Mouse (Mus musculus): ENCODE data around the gene Phgdh. TPM values are rescaled to one million over a fixed set of nuclear protein-coding genes. Genes with fewer than 3 reads are reported as not detected.

The Phgdh gene
- total RNA-seq, 2 experiments from 2014 or later: 66.8 to 82.0 TPM

DNA sequence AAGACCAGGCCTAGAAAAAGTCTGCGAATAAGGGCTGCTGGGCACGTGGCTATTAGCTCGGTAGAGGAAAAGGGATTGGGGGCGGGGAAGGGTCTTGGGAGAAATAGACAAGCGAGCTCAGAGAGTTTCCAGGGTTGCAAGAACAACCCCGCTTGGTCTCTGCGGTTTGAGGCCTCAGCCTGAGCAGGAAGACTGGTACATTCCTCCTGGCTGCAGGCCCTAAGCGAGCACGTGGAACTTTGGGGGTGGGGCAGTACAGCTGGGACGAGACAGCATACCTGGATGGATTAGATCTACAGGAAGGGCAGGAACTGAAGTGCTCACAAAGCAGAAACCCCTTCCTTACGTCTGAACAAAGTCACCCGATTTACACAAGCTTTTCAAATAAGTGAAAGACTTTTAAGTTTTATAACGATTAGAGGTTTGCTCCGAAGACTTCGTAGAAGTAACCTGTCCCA, 1.2 kb downstream of the Phgdh start:
- Histone ChIP-seq H3K4me3 (peak overlapping the region; percentile 56), H3K27ac (peak overlapping the region; percentile 87)
- no peak for TF ChIP-seq CTCF (conservative IDR thresholded peaks at IDR 0.05)
- DNase-seq (ENCODE audit: low spot score in 2 of 2): peak; percentile 33 to 39

DNA sequence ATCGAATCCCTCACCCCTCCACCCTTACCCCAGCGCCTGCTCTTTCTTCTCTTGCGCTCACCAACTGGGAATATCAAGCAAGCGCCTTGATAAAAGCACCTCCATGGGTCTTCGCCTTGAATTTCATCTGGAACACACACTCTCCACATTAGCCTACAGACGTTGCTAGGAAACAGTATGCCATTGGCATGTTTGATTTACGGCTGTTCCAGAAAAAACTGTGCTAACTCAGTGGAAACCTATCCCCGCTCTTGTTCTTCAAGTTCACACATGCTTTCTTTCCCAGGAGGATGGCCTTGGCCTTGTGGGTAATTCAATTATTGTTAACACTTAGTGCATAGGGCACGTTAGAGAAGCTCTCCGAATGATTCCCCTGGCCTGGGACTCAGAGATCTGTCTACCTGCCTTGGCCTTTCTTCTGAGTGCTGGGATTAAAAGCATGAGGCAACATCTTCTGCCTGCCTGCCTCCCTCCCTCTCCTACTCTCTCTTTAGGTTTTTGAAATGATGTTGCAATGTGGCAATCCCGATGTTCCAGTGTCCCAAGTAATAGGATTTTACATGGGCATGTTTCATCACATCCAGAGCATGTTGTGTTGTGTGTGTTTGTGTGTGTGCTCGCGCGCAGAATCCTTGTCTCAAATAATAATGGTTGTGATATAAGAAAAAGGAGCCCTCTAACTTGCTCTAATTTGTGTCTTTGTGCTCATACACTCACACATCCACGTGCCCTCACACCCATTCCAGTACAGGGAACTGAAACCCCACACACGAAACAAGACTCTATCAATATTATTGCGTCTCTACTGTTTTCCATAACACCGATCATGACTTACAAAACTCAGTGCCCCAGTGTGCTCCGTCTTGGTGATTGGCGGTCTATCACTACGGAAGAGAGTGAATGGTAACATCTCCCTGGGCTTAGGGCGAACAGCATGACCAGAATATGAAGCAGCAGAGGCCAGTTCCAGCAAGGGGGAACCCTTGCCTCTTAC, 2.8 kb downstream of the Phgdh start:
- peak overlapping the region; percentile 87 for H3K27ac ChIP-seq
- TF ChIP-seq CTCF (conservative IDR thresholded peaks at IDR 0.05): no peak
- H3K4me3 ChIP-seq: peak overlapping the region; percentile 56
- no peak for DNase-seq (ENCODE audit: low spot score in 2 of 2)

DNA sequence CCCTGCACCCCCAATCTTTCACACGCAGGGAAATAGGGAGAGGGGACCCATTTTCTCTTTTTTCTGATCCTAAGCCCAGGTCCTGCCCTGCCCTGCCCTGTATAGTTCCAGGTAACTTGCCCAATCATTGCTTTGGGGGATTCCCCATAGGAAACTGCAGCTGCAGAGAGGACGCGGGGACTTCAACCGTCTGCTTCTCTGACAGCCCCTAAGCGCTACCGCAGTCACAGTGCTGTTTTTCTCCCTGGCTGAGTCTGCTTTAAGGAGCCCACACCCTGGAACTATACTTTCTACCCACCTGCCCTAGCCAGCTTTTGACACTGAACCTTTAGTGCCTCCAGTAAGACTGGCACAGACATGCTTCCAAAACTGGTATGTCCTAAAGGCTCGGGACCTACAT, 3.9 kb downstream of the Phgdh start:
- no peak for DNase-seq (ENCODE audit: low spot score in 2 of 2)
- TF ChIP-seq CTCF (conservative IDR thresholded peaks at IDR 0.05): no peak
- Histone ChIP-seq H3K27ac (peak overlapping the region; percentile 87; the same call in 1 of the 2 replicates), H3K4me3 (no peak overlapping the region)

DNA sequence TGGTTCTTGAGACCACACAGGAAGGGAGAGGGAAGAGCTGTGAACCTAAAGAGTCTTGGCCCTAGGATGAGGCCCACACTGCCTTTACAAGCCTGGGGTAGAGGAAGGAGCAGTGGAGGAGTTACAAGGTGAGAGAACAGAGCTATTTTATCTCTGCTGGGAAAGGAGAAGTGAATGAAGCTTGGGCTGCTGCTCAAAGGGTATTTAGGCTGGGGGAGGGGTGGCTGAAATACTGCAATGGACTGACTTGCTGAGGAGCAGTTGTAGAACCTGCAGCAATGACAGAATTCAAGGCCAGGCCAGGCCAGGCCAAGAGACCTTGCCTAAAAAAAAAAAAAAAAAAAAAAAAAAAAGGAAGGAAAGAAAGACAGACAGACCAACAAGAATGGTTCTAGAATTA, 4.5 kb downstream of the Phgdh start:
- Histone ChIP-seq H3K27ac (no peak overlapping the region; the same call in 1 of the 2 replicates), H3K4me3 (no peak overlapping the region)
- DNase-seq (ENCODE audit: low spot score in 2 of 2): no peak
- TF ChIP-seq CTCF (conservative IDR thresholded peaks at IDR 0.05): no peak

DNA sequence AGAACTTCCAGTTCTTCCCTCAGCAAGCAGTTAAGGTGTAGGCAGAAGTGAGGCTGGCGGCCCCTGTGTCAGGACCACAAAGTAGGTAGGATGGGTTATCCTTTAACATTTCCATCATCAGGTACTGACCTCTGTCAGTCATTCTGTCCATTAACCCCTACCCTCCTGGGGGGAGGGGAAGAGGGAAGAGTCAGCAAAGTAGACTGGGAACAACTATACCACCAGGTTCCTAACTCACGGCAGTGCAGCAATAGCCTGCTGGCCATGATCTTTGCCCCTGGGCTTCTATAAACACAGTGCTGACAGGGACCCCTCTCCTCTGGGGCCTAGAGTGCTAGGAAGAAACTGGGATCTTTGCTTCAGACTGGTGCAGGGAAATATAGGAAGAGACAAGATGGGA, 5.8 kb downstream of the Phgdh start:
- no peak for TF ChIP-seq CTCF (conservative IDR thresholded peaks at IDR 0.05)
- Histone ChIP-seq H3K4me3 (no peak overlapping the region), H3K27ac (no peak overlapping the region)
- DNase-seq (ENCODE audit: low spot score in 2 of 2): no peak

DNA sequence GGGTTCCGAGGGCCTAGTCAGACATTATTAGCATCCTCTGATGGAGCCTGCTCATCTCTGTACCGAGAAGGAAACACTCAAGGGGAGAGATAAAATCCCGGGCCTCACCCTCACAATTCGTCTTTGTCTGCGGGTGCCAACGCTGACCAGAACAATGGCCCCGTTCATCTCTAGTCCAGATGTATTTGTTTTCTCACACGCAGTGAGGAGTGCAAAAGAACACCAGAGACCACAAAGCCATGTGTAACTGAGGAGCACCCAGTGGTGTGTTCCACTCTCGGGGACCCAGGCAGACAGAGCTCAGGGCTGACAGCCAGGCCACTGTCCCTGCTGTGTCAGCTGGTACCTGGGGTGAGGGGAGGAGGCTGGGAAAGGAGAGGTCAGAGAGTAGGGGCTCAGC, 15.6 kb downstream of the Phgdh start:
- peak overlapping the region; percentile 81 for H3K27ac ChIP-seq
- DNase-seq (ENCODE audit: low spot score in 2 of 2): no peak
- TF ChIP-seq CTCF (conservative IDR thresholded peaks at IDR 0.05): no peak

DNA sequence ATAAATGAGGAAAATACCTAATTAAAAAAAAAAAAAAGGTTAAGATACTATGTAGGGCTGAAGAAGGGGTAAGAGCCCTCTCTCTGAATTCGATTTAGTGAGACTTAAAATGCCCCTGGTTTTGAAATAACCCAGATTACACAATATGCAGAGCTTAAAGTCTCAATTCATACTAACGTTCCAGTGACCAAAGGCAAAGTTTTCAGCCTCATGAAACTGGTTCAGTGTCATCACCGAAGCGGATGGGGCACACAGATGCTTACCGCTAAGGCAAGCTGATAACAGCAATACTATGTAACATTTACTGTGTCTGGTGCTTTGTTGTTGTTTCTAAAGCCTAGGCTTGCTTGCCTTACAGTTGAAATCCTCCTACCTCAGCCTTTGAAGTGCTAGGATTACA, 17.6 kb downstream of the Phgdh start:
- no peak for DNase-seq (ENCODE audit: low spot score in 2 of 2)
- TF ChIP-seq CTCF (conservative IDR thresholded peaks at IDR 0.05): no peak
- Histone ChIP-seq H3K27ac (no peak overlapping the region), H3K4me3 (no peak overlapping the region)

More for the DNA sequence above, 15.6 kb downstream of the Phgdh start:
- H3K4me3 ChIP-seq: no peak overlapping the region

DNA sequence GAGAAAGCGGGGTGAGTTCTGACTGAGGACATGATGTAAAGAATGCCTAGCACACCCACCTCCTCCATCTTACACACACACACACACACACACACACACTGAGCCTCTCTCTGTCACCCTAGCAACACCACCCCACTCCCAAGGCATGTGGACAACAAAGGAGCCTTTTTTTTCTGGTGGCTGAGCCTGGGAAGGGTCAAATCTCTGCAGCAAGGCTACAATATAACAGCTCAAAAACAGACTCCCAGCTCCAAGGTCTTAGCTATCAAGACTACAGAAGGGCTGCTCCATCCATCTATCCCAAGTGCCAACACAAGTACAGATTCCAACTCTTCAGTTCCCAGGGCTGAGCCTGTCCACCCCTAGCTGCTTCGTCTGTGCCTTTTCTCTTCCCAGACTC, 20.6 kb downstream of the Phgdh start:
- peak overlapping the region; percentile 84 for H3K27ac ChIP-seq
- H3K4me3 ChIP-seq: no peak overlapping the region
- DNase-seq (ENCODE audit: low spot score in 2 of 2): peak in 1 of 2 experiments; percentile 57
- TF ChIP-seq CTCF (conservative IDR thresholded peaks at IDR 0.05): no peak

DNA sequence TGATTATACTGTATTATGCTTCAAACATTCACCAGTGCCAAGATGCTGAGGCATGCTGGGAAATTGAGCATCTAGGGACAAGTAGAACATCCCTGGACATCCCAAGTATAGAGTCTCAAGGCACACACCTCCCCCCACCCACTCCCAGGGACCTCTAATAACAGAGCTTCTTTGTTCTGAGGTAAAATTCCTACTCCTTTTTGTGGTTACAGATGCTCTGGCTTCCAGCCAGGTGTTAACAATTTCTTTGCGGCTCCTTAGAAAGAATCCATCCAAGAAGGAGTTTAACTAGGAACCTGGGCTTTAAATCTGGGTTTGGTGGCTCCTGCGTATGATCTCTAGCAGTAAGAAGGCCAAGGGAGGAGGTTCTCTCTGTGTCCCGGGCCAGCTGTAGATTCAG, 22.6 kb downstream of the Phgdh start:
- no peak for DNase-seq (ENCODE audit: low spot score in 2 of 2)
- no peak for TF ChIP-seq CTCF (conservative IDR thresholded peaks at IDR 0.05)
- Histone ChIP-seq H3K27ac (peak overlapping the region; percentile 83), H3K4me3 (no peak overlapping the region)

DNA sequence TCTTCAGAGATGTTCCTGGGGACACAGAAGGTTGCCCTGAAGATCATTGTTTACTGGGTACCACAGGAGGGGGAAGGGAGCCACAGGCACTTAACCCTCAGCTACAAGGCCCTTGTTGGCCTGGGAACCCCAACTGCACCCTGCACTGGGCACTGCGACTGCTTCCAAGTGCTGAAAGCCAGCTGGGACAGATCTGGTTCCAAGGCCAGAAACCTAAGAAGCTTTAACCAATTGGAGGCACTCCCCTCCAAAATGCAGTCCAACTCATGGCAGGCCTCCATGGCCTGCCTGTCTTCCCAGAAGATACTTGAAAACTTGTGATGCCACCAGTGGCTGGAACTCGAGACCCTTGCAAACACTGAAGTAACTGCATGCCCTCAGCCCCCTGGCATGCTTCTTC, 24.6 kb downstream of the Phgdh start:
- TF ChIP-seq CTCF (conservative IDR thresholded peaks at IDR 0.05): no peak
- no peak overlapping the region for H3K4me3 ChIP-seq
- H3K27ac ChIP-seq: peak overlapping the region; percentile 61
- peak in 1 of 2 experiments; percentile 38 for DNase-seq (ENCODE audit: low spot score in 2 of 2)

DNA sequence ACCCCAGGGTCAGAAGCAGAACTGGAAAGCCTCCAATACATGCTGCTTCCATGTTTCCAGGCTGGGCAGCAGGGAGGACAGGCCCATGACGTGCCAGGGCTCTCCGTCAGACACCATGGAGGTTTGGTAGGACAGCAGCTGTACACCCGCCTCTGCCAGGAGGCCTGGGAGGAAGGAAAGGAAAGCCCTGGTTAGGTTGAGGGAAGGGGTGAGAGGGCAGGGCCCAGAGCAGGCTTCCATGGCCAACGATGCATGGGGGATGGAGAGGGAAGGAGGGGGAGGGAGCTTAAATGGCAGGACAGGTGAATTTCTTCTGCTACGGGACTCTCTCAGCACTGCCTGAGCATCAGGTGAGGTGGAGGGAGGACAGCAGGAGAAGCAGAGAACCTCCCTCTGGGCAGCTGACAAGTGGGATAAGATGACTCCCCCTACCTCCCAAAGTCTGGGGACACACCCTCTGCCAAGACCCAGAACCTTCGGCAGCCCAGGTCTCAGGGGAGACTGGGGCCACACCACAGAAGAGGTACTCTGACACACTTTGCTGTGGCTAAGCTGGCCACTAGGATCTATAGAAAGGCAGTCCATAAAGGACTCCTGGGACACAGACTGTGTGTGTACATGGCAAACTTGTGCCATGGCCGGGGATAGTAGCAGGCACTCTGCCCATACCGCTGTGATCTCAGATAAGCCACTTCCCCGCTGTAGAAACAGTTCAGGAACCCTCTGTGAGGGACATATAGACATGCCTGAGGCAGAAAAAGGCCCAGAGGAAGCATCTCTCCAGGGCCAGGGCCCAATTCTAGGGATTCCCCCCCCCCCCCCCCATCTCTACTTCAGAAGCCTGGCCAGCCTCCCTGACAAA, 26.3 kb downstream of the Phgdh start:
- TF ChIP-seq CTCF (conservative IDR thresholded peaks at IDR 0.05): no peak
- DNase-seq (ENCODE audit: low spot score in 2 of 2): no peak
- Histone ChIP-seq H3K27ac (peak overlapping the region; percentile 36; the same call in 1 of the 2 replicates), H3K4me3 (no peak overlapping the region)

DNA sequence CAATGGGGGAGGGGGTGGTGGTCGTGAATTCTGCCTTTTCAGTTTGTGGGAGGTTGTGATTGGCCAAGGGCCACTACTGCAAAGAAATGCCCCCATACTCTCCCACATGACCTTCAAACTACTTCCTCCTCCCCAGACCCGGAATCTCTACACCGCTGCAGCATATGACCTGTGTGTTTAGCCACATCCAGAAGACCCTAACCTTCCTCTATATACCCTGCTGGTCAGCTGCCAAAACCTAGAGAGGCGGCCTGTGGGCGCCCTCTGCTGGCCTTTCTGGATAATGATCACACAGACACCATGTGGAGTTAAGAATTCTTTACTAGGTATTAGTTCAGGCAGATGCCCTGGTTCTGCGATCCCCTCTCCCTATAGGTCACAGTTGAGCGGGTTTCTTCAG, 26.9 kb downstream of the Phgdh start:
- peak; percentile 48 to 67 for DNase-seq (ENCODE audit: low spot score in 2 of 2)
- no peak overlapping the region for H3K27ac ChIP-seq
- peak; percentile 81 for TF ChIP-seq CTCF (conservative IDR thresholded peaks at IDR 0.05)
- H3K4me3 ChIP-seq: no peak overlapping the region

DNA sequence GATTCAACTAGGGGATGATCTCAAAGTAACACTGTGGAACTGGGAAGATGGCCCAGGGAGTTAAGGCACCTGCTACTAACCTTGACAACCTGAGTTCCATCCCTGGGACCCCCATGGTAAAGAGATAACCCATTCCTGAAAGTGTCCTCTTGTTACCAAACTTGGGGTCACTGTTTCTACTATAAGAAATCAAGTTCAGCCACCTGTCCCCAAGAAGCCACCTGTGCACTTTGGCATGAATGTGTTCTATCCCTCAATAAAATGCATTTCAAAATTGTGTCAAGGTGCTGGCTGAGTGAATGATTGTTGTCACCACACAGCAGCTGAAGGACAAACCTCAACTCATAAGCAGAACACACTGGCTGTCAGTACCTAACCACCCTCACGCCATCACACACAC, 29.3 kb downstream of the Phgdh start:
- Histone ChIP-seq H3K27ac (no peak overlapping the region), H3K4me3 (no peak overlapping the region)
- no peak for TF ChIP-seq CTCF (conservative IDR thresholded peaks at IDR 0.05)
- DNase-seq (ENCODE audit: low spot score in 2 of 2): no peak

Measured in layer of hippocampus, adult 2 months (tissue).